Mouse (Mus musculus) heart, postnatal 0 days (tissue): ENCODE results near the gene Dnajb6.

ENCODE experiments used
- CTCF ChIP-seq: IDR thresholded peaks from 2 replicates; pipeline ENCODE4 v1.5.1; 2016; ENCODE audit warnings: antibody characterized with exemption, control low read depth, low read depth
- EP300 ChIP-seq: IDR thresholded peaks from 2 replicates; pipeline ENCODE4 v1.6.1; 2016; ENCODE audit warnings: antibody characterized with exemption, low read depth

GRCm38 (mm10) chr5:29747661-29748060, 12.2 kb downstream of the Dnajb6 start:
- TF ChIP-seq CTCF (no peak), EP300 (no peak)
